Mouse (Mus musculus) embryonic stem cell, embryonic (primary cell): ENCODE results near the gene Ramp2.

Source experiments
- CTCF ChIA-PET, 4 experiments: fragments of 300-600 bp in 2 of 4; fragments of 350-600 bp in 2 of 4; sonication (Branson Sonifier 250); formaldehyde crosslinking; loops; one replicate each; lab custom pipeline; 2022; ENCODE audit warnings: inconsistent platforms in 2 of 4; lab: Charles Lee
- POLR2A ChIA-PET, 4 experiments: fragments of 300-600 bp in 2 of 4; fragments of 350-600 bp in 2 of 4; sonication (Branson Sonifier 250); formaldehyde crosslinking; loops; one replicate each; lab custom pipeline; 2022; ENCODE audit warnings: antibody characterized with exemption in 4 of 4, inconsistent platforms in 1 of 4; lab: Charles Lee

Gene Ramp2

DNA sequence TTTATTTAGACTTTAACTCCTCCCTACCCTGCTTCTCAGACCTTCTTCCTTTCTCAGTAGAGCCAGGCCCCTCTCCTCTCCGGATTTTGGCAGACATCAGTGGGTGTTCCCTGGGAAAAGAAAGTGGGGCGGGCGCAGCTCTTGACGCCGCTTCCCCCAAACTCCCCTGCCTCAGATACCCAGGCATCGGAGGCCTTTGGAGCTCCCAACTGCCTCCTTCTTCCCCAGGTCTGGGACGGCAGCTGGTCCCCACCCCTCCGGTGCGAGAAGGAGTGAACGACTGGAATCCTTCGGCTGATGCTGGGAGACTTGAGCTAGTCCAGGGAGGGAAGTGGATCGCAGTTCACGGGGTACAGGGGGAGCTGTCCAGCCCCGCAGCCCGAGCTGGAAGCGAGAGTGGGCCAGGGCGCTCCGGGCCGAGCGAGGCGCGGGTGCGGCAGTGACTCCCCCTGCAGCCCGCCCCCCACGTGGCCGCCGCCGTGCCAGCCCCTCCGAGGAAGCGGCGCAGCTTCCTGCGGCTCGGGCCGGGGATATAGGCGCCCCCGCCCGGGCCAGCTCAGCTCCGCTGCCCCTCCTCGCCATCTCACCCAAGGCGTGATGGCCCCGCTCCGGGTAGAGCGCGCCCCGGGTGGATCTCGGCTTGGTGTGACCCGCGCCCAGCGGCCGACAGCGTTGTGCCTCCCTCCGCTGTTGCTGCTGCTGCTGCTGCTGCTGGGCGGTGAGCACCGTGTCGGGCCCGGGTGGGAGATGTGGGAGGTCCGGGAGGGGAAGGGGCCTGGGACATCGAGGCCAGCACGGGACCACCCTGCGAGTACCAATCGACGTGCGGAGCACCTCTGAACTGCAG lies at the start of gene Ramp2:
TSS of gene Ramp2 (plus strand) at position 174 of the 847 bp plus-strand sequence.
- CTCF ChIA-PET, result interaction anchor here (0.5 to 2.2 kb wide), 21 partner anchors 13 to 773 kb away, joined by 3 to 14 read pairs (median 3); partner anchors contain the start of genes Becn1 (in 1 of the 4), Ezh1 (in 1 of the 4), Plekhh3 (in 1 of the 4) and Rpl27 (in 1 of the 4)
- POLR2A ChIA-PET, result interaction anchor here (0.6 to 3.1 kb wide), 30 partner anchors 10 to 219 kb away, joined by 3 to 15 read pairs (median 3); partner anchors contain the start of genes Rpl27 (in 3 of the 4), Cntd1 (in 2 of the 4), Coa3 (in 2 of the 4) and Ezh1 (in 2 of the 4)

DNA sequence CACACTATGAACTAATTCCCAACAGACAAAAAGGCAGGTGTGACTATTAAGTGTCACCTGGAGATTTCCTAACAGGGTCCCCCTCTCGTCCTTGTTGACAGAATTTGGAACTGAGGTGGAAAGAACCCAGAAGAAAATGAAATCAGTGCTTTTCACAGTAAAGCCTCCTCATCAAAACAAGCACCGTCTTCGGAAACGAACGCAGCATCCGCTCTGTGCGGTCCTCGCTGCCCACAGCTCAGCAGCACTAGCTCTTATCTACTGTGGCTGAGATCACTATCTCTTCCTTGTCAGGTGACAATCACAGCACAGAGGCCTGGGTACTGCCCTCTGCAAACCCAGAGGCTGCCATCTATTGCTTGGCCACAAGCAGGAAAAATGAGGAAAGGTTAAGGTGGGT lies 49.7 kb upstream of the Ramp2 start:
- ChIA-PET CTCF (interaction anchor here in 1 of 4 experiments (1.0 to 1.9 kb wide), 2 partner anchors 16 to 20 kb away, joined by 4 to 10 read pairs; no protein-coding TSS in a partner anchor), POLR2A (interaction anchor here in 2 of 4 experiments (0.9 to 1.3 kb wide), 5 partner anchors 9 to 33 kb away, joined by 3 to 15 read pairs (median 3); no protein-coding TSS in a partner anchor)

DNA sequence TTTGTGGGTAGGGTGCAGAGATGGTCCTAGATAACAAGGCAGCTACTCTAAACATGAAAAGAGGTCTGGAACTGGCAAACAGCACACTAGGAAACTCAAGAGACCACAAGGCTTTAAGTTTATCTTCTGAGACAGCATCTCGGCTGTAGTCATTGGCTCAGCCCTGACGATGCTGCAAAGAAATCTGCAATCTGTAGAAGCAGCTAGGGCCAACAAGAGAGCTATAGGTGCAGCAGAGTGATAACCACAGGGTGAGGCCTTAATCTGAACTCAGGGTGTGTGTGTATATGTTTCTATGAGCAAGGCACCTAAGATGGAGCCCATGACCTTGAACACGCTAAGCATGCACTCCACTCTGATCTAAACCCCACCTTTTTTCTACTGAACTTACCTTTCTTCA lies 46.3 kb upstream of the Ramp2 start:
- ChIA-PET CTCF (interaction anchor here in 2 of 4 experiments (3.0 to 3.2 kb wide), 2 partner anchors 23 kb away, joined by 20 to 22 read pairs; no protein-coding TSS in a partner anchor), POLR2A (interaction anchor here in 2 of 4 experiments (0.6 to 2.2 kb wide), 4 partner anchors 9 to 67 kb away, joined by 3 to 9 read pairs (median 4); no protein-coding TSS in a partner anchor)

DNA sequence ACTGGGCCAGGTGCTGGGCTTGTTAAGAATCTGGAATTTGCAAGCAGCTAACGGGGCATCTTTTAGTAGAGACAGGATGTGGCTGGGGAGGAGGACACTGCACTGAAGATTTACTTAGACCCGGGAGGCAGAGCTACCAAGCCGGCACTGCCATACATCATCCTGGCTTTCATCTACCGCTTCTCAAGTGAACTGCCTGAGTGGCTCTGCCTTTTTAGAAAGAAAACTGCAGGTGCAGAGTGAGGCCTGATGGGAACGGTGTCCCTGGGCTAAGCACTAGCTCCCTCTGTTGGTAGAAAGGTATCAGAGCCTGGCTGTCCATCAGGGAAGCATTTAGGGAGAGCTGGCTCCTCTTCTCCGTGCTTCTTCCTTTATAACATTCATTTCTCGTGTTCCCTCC lies 44.8 kb upstream of the Ramp2 start:
- ChIA-PET POLR2A (interaction anchor here (0.6 to 2.2 kb wide), 23 partner anchors 9 to 262 kb away, joined by 3 to 9 read pairs (median 3); partner anchors contain the start of genes Rpl27 (in 2 of the 4), Becn1 (in 1 of the 4), Ezh1 (in 1 of the 4) and Psmc3ip (in 1 of the 4)), CTCF (interaction anchor here (0.5 to 3.2 kb wide), 69 partner anchors 8 to 1955 kb away, joined by 3 to 22 read pairs (median 4); partner anchors contain the start of genes Becn1 (in 3 of the 4), Aoc2 (in 1 of the 4), Aoc3 (in 1 of the 4) and Ccr10 (in 1 of the 4))

DNA sequence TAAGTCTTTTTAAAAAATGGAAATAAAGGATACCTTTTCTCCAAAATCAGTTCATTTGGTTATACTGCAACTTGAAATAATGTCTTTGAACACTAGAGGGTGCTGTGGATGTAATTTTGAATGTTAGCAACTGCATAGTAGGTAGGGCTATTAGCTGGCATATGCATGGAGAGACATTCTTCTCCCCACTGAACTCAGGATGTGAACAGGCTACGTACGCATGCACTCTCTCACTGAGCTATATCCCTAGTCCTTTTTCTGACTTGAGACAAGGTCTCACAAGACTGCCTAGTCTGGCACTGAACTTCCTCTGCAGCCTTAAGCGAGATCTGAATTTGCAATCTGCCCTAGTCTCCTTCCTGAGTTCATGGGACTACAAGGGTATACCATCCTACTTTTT lies 33.9 kb upstream of the Ramp2 start:
- POLR2A ChIA-PET, result interaction anchor here (0.6 to 1.1 kb wide), 6 partner anchors 36 to 109 kb away, joined by 3 to 6 read pairs (median 4); partner anchors contain the start of genes Becn1 (in 1 of the 4), Vps25 (in 1 of the 4) and Wnk4 (in 1 of the 4)
- CTCF ChIA-PET, result interaction anchor here (0.6 to 1.9 kb wide), 16 partner anchors 10 to 137 kb away, joined by 3 to 14 read pairs (median 4); partner anchors contain the start of genes Becn1 (in 2 of the 4), Cntd1 (in 2 of the 4), Ramp2 (in 2 of the 4) and Coa3 (in 1 of the 4)

DNA sequence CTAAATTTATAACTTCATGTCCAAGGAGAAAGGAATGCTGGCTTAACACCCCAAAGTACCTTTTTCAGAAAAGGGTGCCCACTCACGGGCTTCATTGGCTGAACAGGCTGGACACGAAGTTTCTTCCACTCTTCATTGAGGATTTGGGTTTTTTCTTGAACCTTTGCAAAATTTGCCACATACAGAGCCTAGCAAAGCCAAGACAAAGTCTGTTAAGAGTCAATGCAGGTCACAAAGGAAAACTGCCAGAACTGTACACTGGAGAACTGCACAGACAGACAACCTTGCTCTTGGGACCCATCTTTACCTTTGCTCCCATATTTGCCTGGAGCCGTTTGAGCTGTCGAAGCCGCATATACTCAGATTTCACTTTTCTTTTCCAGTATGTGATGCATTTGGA lies 28.9 kb upstream of the Ramp2 start:
- CTCF ChIA-PET, result interaction anchor here in 1 of 4 experiments (1.6 kb wide), 1 partner anchor 16 kb away, joined by 4 read pairs; no protein-coding TSS in a partner anchor
- POLR2A ChIA-PET, result interaction anchor here in 2 of 4 experiments (0.7 to 2.2 kb wide), 3 partner anchors 14 to 849 kb away, joined by 3 to 9 read pairs (median 5); no protein-coding TSS in a partner anchor

DNA sequence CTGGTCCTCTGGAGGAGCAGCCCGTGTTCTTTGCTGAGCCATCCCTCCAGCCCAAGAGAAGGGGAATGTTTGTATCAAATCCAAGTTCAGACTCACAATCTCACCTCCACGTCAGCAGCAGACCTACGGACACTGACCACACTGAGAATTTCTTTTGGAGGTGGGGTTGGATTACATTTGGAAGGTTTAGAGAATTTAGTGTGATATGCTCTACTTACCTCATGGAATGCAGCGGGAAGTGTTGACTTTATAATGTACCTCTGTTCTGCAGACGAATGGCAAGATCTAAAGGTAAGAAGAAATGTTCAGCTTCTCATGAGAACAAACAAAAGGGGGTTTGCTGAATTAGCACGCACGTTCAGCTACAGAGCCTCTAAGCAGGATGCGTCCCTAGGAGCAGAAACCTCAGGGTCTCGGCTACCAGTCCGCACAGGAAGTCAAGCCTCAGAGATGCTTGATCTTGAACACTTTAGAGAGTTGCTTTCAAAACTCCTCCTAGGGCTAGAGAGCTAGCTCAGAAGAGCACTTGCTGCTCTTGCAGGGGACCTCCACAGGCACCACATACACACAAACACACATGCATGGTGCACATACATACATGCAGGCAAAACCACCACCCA lies 27.3 kb upstream of the Ramp2 start:
- POLR2A ChIA-PET, result interaction anchor here in 3 of 4 experiments (0.5 to 1.3 kb wide), 4 partner anchors 21 to 391 kb away, joined by 3 to 4 read pairs (median 4); partner anchors contain the start of gene Rpl27 (in 2 of the 3)
- CTCF ChIA-PET, result interaction anchor here in 1 of 4 experiments (0.7 to 0.9 kb wide), 2 partner anchors 17 to 30 kb away, joined by 3 read pairs; no protein-coding TSS in a partner anchor

DNA sequence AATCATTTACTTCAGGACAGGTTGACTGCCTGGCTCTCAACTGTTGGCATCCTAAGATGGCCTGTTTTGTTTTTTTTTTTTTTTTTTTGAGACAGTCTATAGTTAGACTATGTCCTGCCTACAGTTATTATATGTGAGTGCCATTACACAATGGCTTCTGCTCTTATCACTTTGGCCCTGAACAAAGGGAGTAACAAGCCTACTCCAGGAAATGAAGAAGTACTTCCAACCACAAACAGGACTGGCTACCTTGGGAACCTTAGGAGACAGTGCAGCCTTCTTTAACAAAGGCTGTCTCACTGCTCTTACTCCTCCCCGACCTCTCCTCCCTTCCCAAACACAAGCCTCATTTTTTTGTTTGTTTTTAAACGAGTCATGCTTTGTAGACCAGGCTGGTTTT lies 25.0 kb upstream of the Ramp2 start:
- CTCF ChIA-PET, result interaction anchor here in 3 of 4 experiments (0.5 to 0.7 kb wide), 3 partner anchors 11 to 40 kb away, joined by 3 to 4 read pairs (median 3); no protein-coding TSS in a partner anchor
- POLR2A ChIA-PET, result interaction anchor here in 2 of 4 experiments (0.6 to 1.8 kb wide), 5 partner anchors 9 to 195 kb away, joined by 3 to 4 read pairs (median 4); partner anchors contain the start of gene Plekhh3 (in 1 of the 2)

DNA sequence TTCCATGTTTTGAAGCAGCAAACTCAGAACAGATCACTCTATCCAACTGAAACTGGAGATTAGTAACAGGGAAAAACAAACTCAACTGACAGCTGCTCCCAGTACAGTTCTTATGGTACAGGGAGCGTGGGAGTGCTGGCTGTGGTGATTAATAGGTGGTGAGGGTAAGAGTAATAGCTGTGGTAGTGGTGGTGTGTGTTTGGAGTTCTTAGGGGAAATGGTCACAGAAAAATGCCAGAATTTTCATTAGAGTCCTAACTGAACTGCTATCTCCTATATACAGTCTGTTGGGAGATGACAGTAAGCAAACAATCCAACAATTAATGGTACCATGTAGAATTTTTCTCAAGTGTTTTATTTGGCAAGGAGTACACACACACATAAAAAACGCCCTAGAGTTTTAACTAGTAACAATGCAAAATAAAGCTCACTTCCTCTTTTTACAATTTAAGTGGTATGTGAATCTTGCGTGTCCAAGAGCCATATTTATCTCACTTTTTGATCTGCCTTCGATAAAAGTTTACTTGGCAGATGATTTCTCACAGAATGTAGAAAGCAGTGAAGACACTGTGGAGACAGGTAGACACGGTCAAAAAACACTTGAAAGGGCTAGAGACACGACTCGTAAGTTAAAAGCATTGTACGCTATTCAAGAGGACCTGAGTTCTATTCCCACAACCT lies 24.4 kb upstream of the Ramp2 start:
- POLR2A ChIA-PET, result interaction anchor here in 2 of 4 experiments (0.6 to 1.8 kb wide), 5 partner anchors 33 to 221 kb away, joined by 3 to 4 read pairs (median 3); partner anchors contain the start of genes Cntd1 (in 1 of the 2), Coa3 (in 1 of the 2) and Rpl27 (in 1 of the 2)
- CTCF ChIA-PET, result interaction anchor here in 2 of 4 experiments (0.5 to 1.4 kb wide), 2 partner anchors 9 to 10 kb away, joined by 4 to 5 read pairs; no protein-coding TSS in a partner anchor

DNA sequence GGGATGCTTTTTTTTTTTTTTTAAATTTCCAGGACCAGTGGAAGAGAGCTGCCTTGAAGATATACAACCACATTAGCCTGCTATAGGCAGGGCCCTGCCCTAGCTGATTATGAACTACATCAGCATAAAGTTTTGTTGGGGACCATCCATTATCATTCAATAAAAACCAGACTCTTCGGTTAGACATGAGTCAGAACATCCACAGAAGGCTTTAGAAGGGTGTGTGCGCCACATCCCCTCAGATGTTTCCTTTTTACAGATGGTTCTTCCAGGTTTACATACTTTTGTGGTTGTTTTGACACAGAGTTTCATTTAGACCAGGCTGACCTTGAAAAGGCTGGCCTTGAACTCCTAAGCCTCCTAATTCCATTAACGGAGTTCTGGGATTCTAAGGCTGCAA lies 21.5 kb upstream of the Ramp2 start:
- CTCF ChIA-PET, result no interaction called here

DNA sequence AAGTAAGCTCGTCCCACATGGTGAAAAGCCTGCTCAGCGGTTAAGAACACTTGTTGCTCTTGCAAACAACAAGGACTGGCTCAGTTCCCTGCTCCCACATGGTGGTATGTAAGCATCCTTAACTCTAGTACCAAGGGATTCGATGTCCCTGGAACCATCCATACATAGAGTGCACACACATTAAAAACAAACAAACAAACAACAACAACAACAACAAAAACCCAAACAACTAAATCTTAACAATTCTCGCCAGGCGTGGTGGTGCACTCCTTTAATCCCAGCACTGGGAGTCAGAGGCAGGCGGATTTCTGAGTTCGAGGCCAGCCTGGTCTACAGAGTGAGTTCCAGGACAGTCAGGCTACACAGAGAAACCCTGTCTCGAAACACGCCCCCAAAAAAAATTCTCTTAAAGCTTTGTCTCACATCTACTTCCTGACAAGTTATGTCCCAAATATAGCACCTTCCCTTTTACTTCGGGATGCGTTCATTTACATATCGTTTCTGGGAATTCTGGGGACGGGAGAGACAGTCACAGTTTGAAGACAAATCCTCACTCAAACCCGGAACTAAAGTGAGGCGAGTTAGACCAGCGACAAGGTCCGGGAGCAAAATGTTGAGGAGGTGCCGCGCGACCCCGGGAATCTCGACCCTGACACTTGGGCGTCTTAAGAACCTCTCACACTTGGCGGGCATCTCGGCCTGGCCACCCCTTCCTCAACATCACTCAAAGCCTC lies 20.3 kb upstream of the Ramp2 start:
- ChIA-PET POLR2A (interaction anchor here in 3 of 4 experiments (0.8 to 1.4 kb wide), 5 partner anchors 20 to 216 kb away, joined by 3 read pairs; partner anchors contain the start of genes Ramp2 (in 1 of the 3), Rpl27 (in 1 of the 3) and Wnk4 (in 1 of the 3)), CTCF (interaction anchor here in 1 of 4 experiments (0.7 kb wide), 1 partner anchor 10 kb away, joined by 3 read pairs; no protein-coding TSS in a partner anchor)

More for the DNA sequence above, 21.5 kb upstream of the Ramp2 start:
- POLR2A ChIA-PET, result no interaction called here

DNA sequence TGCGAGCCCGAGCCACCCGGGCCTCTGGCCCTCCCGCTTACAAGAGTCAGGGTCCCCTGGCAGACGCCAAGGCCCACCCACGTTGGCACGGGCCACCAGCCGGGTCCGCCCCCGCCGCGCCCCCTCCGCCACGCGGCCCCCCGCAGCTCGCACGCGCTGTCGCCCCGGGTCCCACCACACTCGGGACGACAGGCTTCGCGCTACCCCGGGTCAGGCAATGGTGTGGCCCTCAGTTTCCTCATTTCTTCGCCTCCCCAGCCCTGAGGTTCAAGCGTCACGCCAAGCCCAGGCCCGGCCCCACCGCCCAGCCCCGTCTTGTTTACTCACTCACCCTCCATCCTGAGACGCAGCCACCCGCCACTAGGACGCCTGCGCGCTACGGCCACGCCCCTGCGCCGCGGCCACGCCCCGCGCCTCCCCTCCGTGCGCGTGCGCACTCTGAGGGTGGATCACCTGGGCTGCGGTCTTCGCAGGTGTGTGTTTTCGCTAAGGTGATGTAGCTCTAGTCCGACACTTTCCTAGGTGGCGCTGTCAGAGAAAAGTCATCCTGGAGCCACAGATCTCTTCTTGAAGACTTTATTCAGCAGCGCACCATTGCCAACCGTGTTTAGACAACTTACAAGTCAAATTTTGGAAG lies 19.6 kb upstream of the Ramp2 start, which contains the start of gene Ezh1:
TSS of gene Ezh1 (minus strand) at position 399 of the 637 bp plus-strand sequence.
- ChIA-PET POLR2A (interaction anchor here (0.5 to 1.4 kb wide), 13 partner anchors 20 to 569 kb away, joined by 3 to 11 read pairs (median 3); partner anchors contain the start of genes Ramp2 (in 2 of the 4), Aarsd1 (in 1 of the 4), Arl4d (in 1 of the 4) and Cntd1 (in 1 of the 4)), CTCF (interaction anchor here in 3 of 4 experiments (0.5 to 1.2 kb wide), 9 partner anchors 9 to 572 kb away, joined by 3 to 6 read pairs (median 3); partner anchors contain the start of genes Becn1 (in 1 of the 3), Ramp2 (in 1 of the 3), Retreg3 (in 1 of the 3) and Tubg1 (in 1 of the 3))

DNA sequence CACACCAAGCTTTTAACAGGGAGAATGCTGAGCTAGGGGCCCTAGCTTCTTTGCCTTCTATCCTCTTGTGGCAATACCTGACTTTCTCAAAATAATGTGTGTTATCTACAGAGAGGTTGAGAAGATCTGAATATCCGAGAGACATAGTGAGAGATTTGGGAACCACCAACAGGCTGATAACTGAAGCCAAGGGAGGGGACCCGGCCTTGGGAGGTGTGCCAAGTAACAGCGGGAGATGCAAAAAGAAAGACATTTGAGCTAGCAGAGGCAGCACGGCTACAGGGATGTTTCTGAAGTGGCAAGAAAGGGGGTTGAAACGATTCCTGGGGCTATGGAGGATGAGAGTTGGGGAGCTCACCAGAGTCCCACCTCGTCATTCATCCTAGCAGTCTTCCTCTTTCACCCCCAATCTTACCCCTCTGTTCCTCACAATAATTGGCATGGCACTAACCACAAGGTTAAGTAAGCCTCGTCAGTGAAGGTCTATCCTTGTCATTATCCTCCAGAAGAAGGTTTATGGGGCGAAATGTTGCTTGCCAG lies 16.4 kb upstream of the Ramp2 start:
- ChIA-PET POLR2A (interaction anchor here in 3 of 4 experiments (0.6 to 3.2 kb wide), 18 partner anchors 9 to 618 kb away, joined by 3 to 15 read pairs (median 4); partner anchors contain the start of genes Ramp2 (in 2 of the 3), Rpl27 (in 2 of the 3), Becn1 (in 1 of the 3) and Plekhh3 (in 1 of the 3)), CTCF (interaction anchor here in 3 of 4 experiments (0.6 to 2.0 kb wide), 8 partner anchors 18 to 627 kb away, joined by 3 to 5 read pairs (median 3); partner anchors contain the start of genes Becn1 (in 1 of the 3) and Tubg2 (in 1 of the 3))

DNA sequence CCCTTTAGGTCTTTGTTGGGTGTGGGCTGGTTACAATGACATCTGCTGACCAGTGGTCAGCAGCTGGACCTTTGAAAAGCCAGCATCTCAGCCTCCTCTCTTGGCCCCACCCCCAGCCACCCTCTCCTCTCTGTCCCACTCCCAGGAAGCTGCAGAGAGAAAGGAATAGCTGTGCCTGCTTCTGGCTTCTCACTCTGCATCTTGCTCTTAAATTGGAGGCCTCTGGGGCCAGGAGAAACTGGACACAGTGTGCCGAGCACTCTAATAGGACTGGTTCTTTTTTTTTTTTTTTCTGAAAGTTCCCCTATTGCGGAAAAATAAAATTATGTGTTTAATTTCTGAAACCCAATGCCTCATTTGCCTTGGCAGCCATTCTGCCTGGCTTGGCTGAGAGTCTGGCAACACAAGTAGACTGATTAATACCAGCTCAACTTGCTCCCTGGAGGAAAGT lies 15.7 kb upstream of the Ramp2 start:
- ChIA-PET POLR2A (interaction anchor here in 3 of 4 experiments (0.5 to 3.2 kb wide), 22 partner anchors 10 to 1042 kb away, joined by 3 to 15 read pairs (median 4); partner anchors contain the start of genes Ramp2 (in 2 of the 3), Rpl27 (in 2 of the 3) and Plekhh3 (in 1 of the 3)), CTCF (interaction anchor here in 3 of 4 experiments (0.6 to 2.0 kb wide), 11 partner anchors 16 to 1427 kb away, joined by 3 to 8 read pairs (median 3); partner anchors contain the start of gene Tubg2 (in 1 of the 3))
